Mouse (Mus musculus) kidney, embryonic 16.5 days (tissue): ENCODE measurements around the gene Itgav. TPM values are rescaled to one million over a fixed set of nuclear protein-coding genes. Genes with fewer than 3 reads are reported as not detected.

Experiments
- ATAC-seq: fragments of 200-750 bp; cut with Nextera tagmentation; 2 replicates; pipeline ENCODE4 v1.8.0; 2017; ENCODE audit warnings: moderate TSS enrichment; ENCODE audit not compliant: low FRiP score, low TSS enrichment
- H3K27ac ChIP-seq: fragments of 300-500 bp; sonication (generic); 2 replicates; pipeline ENCODE4 v1.5.1; 2014; ENCODE audit warnings: low read length
- H3K27me3 ChIP-seq: fragments of 300-500 bp; sonication (generic); 2 replicates; pipeline ENCODE4 v1.6.1; 2014; ENCODE audit warnings: low read length, control low read depth, mixed read lengths; ENCODE audit not compliant: insufficient read depth
- H3K36me3 ChIP-seq: fragments of 300-500 bp; sonication (generic); 2 replicates; pipeline ENCODE4 v1.6.1; 2014; ENCODE audit warnings: low read length, control low read depth, mixed read lengths; ENCODE audit not compliant: insufficient read depth
- H3K4me1 ChIP-seq: fragments of 300-500 bp; sonication (generic); 2 replicates; pipeline ENCODE4 v1.6.1; 2014; ENCODE audit warnings: low read length, control low read depth, mixed read lengths; ENCODE audit not compliant: insufficient read depth
- H3K4me2 ChIP-seq: fragments of 300-500 bp; sonication (generic); replicated peaks from 2 replicates; pipeline ENCODE4 v1.6.1; 2014; ENCODE audit warnings: low read depth, low read length
- H3K4me3 ChIP-seq: fragments of 300-500 bp; sonication (generic); 2 replicates; pipeline ENCODE4 v1.5.1; 2014; ENCODE audit warnings: mild to moderate bottlenecking, low read length
- H3K9ac ChIP-seq: fragments of 300-500 bp; sonication (generic); replicated peaks from 2 replicates; pipeline ENCODE4 v1.6.1; 2014; ENCODE audit warnings: low read length
- H3K9me3 ChIP-seq: fragments of 300-500 bp; sonication (generic); 2 replicates; pipeline ENCODE4 v1.6.1; 2016; ENCODE audit warnings: low read length, control low read depth
- WGBS: fragments of 180-500 bp; shearing (Covaris S2); extraction: QIAGEN DNeasy Blood & Tissue Kit; methylation state at CpG from one replicate; pipeline ENCODE4 v1.1.7; 2014; 5-methylcytosine and 5-hydroxymethylcytosine counted together
- polyA plus RNA-seq: library from polyadenylated mRNA; unstranded; fragments of >200 nt; fragmentation: Nextera tagmentation; extraction: Ambion mirVana; gene quantifications from 2 replicates; pipeline ENCODE4 v1.2.1, GENCODE M21; 2015

Gene Itgav
- 77.1 and 88.9 TPM in 2 replicates for polyA plus RNA-seq

- peak within 1 kb of the TSS; percentile 98 for H3K9ac ChIP-seq
- H3K36me3 ChIP-seq = no peaks in the 10 kb centered on the region
- peak within 1 kb of the TSS; percentile 100 for H3K27ac ChIP-seq
- H3K27me3 ChIP-seq = no peaks in the 10 kb centered on the region
- H3K4me3 ChIP-seq = peak within 1 kb of the TSS; percentile 89
- 0% methylated on average over 48 of the region's 84 CpGs for WGBS
- H3K9me3 ChIP-seq = no peaks in the 10 kb centered on the region
- peaks cover 29% of the 10 kb centered on the region for H3K4me1 ChIP-seq
- ATAC-seq = peak; percentile 98
- H3K4me2 ChIP-seq = peak within 1 kb of the TSS; percentile 75
Measured at GRCm38 (mm10) chr2:83723921-83724826, at the start of gene Itgav. Gene Itgav, plus strand, starts transcription at chr2:83724397.

- Histone ChIP-seq H3K4me2 (no peak overlapping the region), H3K9me3 (no peaks in the 10 kb centered on the region), H3K9ac (no peak overlapping the region), H3K4me3 (no peak overlapping the region), H3K27ac (no peak overlapping the region), H3K36me3 (peaks cover 10% of the 10 kb centered on the region; the same call in 1 of the 2 replicates), H3K27me3 (no peaks in the 10 kb centered on the region), H3K4me1 (peaks cover 23% of the 10 kb centered on the region)
- 85% methylated on average over 7 of the region's 7 CpGs for WGBS
- no peak for ATAC-seq
Measured at GRCm38 (mm10) chr2:83674421-83674820, 49.8 kb upstream of the Itgav start.

- no peak for ATAC-seq
- WGBS = 85% methylated on average over 9 of the region's 9 CpGs
Measured at GRCm38 (mm10) chr2:83674896-83675295, 49.3 kb upstream of the Itgav start.

DNA sequence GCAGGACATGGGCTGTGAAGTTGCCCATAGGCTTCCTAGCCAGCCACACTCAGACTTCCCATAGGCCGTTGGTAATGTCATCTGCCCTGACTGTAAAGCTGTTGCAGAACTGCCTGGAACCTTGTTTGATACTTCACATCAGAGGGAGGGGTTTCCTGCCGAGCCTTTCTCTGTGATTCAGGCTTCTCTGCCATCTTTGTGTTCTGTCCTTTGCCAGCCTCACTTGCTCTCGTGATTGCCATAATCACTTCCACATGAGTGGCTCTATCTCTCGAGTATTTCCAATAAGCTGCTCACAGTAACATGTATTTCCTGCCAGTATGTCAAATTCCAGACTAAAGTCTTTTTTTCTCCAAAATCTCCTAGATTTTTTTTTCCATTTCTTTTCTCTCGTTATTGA, 48.5 kb upstream of the Itgav start:
- ATAC-seq = no peak
- Histone ChIP-seq H3K27ac (no peak overlapping the region), H3K4me2 (no peak overlapping the region), H3K9me3 (no peaks in the 10 kb centered on the region), H3K4me3 (no peak overlapping the region), H3K9ac (no peak overlapping the region), H3K4me1 (peaks cover 23% of the 10 kb centered on the region), H3K27me3 (no peaks in the 10 kb centered on the region), H3K36me3 (peaks cover 10% of the 10 kb centered on the region; the same call in 1 of the 2 replicates)
- 60% methylated on average over 5 of the region's 5 CpGs for WGBS

More at GRCm38 (mm10) chr2:83674896-83675295, 49.3 kb upstream of the Itgav start:
- H3K4me1 ChIP-seq = peaks cover 23% of the 10 kb centered on the region
- H3K27me3 ChIP-seq = no peaks in the 10 kb centered on the region
- no peak overlapping the region for H3K27ac ChIP-seq
- no peaks in the 10 kb centered on the region for H3K9me3 ChIP-seq
- H3K9ac ChIP-seq = no peak overlapping the region
- H3K4me3 ChIP-seq = no peak overlapping the region
- no peak overlapping the region for H3K4me2 ChIP-seq
- H3K36me3 ChIP-seq = peaks cover 10% of the 10 kb centered on the region; the same call in 1 of the 2 replicates

DNA sequence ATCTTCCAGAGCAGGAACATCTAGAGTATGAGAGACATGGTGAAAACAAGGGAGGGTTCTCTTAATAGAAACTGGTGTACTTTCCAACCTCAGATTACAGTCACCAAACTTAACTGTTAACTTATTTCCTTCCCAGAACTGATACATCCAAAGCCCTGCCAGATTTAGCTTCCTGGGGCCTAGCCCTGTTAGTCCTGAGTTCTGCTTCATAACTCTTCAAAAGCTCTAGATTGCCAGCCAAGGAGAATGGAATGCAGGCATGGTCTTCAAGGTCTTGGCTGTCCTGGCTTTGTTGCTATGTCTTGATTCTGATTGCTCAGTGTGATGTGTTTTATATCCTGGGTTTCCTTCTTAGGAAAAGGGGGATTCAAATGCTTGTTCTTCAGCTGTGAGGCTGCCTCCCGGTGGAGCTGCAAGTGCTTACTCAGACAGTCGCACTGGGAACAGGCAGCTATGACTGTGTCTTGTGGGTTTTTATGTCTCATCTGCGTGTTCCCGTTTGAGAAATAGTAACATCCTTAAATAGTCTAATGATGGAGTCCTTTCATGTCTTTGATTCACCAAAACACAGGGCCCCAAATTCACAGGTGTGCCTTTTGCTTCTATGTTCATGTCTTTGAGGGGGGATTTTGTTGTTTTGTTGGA, 47.8 kb upstream of the Itgav start:
- Histone ChIP-seq H3K4me2 (no peak overlapping the region), H3K9me3 (no peaks in the 10 kb centered on the region), H3K27ac (peak overlapping the region; percentile 36; the same call in 1 of the 2 replicates), H3K9ac (no peak overlapping the region), H3K4me3 (no peak overlapping the region), H3K36me3 (peaks cover 10% of the 10 kb centered on the region; the same call in 1 of the 2 replicates), H3K4me1 (peaks cover 30% of the 10 kb centered on the region), H3K27me3 (no peaks in the 10 kb centered on the region)
- no peak for ATAC-seq
- 75% methylated on average over 4 of the region's 4 CpGs for WGBS

DNA sequence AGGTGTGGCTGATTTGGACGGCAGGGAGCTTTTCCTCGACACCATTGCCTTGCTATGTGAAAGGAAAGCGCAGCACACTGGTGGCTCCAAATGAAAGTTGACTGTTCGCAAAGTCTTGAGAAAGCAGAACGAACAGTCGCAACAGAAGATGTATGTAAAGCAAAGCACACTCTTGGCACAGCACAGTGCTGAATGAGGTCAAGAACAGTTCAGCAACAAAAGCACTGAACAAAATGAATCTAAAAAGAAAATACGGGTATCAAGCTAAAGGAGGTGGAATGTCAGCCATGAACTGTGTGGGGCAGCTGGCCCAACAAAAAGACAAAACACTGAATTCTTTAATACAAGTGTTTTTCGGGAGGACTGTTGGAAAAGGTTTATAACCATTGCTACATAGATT, 42.9 kb upstream of the Itgav start:
- peaks cover 22% of the 10 kb centered on the region for H3K4me1 ChIP-seq
- peak overlapping the region; percentile 77 for H3K27ac ChIP-seq
- H3K27me3 ChIP-seq = no peaks in the 10 kb centered on the region
- no peak overlapping the region for H3K4me3 ChIP-seq
- 65% methylated on average over 8 of the region's 8 CpGs for WGBS
- H3K9me3 ChIP-seq = no peaks in the 10 kb centered on the region
- no peak overlapping the region for H3K4me2 ChIP-seq
- no peak overlapping the region for H3K9ac ChIP-seq
- peak; percentile 64; the same call in 1 of the 2 replicates for ATAC-seq
- H3K36me3 ChIP-seq = no peaks in the 10 kb centered on the region

GRCm38 (mm10) chr2:83681785-83682184, 42.4 kb upstream of the Itgav start:
- no peak overlapping the region for H3K4me2 ChIP-seq
- peak overlapping the region; percentile 77 for H3K27ac ChIP-seq
- no peak overlapping the region for H3K4me3 ChIP-seq
- H3K36me3 ChIP-seq = no peaks in the 10 kb centered on the region
- H3K9me3 ChIP-seq = no peaks in the 10 kb centered on the region
- ATAC-seq = no peak
- WGBS = 35% methylated on average over 6 of the region's 6 CpGs
- no peaks in the 10 kb centered on the region for H3K27me3 ChIP-seq
- H3K4me1 ChIP-seq = peaks cover 17% of the 10 kb centered on the region
- no peak overlapping the region for H3K9ac ChIP-seq

DNA sequence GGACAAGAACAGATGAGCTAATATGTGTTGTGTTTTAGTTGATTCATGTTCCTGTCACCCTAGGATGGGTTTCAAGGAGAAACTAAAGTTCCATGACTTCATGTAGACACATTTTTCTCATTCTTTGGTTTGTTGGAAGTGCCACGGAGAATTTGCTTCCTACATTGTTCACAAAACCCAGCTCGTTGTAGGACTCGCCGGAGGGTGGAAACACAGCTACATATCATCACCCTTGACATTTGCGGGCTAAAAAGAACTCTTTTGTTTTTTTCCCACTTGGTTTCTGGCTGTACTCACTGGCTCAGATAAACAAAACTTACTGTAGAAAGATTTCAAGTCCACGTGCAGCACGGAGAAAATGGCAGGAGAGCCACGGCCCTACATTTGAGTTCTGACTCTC, 41.9 kb upstream of the Itgav start:
- H3K4me3 ChIP-seq = no peak overlapping the region
- H3K27me3 ChIP-seq = no peaks in the 10 kb centered on the region
- H3K4me1 ChIP-seq = peaks cover 13% of the 10 kb centered on the region
- 0 out of 2 replicates have a peak overlapping the region, but pooled peaks have one; percentile 15 for H3K4me2 ChIP-seq
- no peaks in the 10 kb centered on the region for H3K36me3 ChIP-seq
- peak overlapping the region; percentile 80 for H3K27ac ChIP-seq
- H3K9ac ChIP-seq = no peak overlapping the region
- WGBS = 28% methylated on average over 8 of the region's 8 CpGs
- H3K9me3 ChIP-seq = no peaks in the 10 kb centered on the region
- no peak; the same call in 1 of the 2 replicates for ATAC-seq

DNA sequence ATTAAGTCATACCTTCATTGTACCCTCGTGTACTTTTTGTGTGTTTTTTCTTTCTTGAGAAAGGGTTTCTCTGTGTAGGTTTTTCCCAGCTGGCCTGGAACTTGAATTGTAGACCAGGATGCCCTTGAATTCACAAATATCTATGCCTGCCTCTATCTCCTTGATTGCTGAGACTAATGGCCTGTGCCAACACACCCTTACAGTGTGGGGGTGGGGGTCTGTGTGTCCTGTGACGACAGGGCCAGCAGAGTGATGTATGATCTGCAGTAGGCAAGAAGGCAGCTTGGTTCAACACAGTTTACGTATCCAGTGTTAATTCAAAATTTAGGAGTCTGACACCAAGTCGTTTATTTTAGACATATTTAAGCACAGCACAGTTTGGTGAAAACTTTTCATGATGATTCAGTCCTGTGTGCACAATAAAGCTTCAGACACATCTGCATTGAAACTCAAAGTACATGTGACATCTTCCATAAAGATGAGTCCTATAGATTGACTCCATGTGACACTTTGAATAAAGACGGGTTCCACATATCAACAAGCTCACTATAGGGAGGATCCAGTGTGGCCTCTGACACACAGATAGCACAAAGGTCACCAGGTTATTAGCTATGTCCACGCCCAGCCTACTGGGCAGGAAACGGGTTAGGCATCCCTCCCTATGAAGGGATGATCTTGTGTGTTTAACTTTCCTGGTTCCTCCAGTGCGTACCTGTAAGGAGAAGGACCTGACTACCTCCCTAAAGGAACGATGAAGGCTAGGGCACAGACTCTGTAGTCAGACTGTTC, 40.3 kb upstream of the Itgav start:
- Histone ChIP-seq H3K36me3 (no peaks in the 10 kb centered on the region), H3K27me3 (no peaks in the 10 kb centered on the region), H3K9ac (no peak overlapping the region), H3K4me1 (peaks cover 13% of the 10 kb centered on the region), H3K27ac (no peak overlapping the region), H3K4me2 (no peak overlapping the region), H3K4me3 (no peak overlapping the region), H3K9me3 (peaks cover 6% of the 10 kb centered on the region; the same call in 1 of the 2 replicates)
- WGBS = 62% methylated on average over 9 of the region's 9 CpGs
- no peak for ATAC-seq
